Mouse (Mus musculus) E14TG2a.4 (cell line): ENCODE results near the gene Myo7a.

Experiments used
- H3K27me3 ChIP-seq: 2 replicates; pipeline ENCODE4 v1.6.1; 2014; ENCODE audit warnings: low read length, control low read depth; ENCODE audit not compliant: insufficient read depth
- H3K36me3 ChIP-seq: 2 replicates; pipeline ENCODE4 v1.6.1; 2014; ENCODE audit warnings: low read length, control low read depth; ENCODE audit not compliant: insufficient read depth
- H3K4me1 ChIP-seq: replicated peaks from 2 replicates; pipeline ENCODE4 v1.6.1; 2014; ENCODE audit warnings: low read depth, low read length, control low read depth
- H3K4me3 ChIP-seq: replicated peaks from 2 replicates; pipeline ENCODE4 v1.5.1; 2014; ENCODE audit warnings: mild to moderate bottlenecking, low read length
- H3K9me3 ChIP-seq: 2 replicates; pipeline ENCODE4 v1.6.1; 2014; ENCODE audit warnings: low read length, control low read depth
- CTCF ChIP-seq: conservative IDR thresholded peaks from 2 replicates; pipeline ENCODE4 v1.5.1; 2014; ENCODE audit warnings: low read length
- NANOG ChIP-seq: IDR thresholded peaks from 2 replicates; pipeline ENCODE4 v1.6.1; 2014; ENCODE audit warnings: borderline replicate concordance, low read length, mixed read lengths
- POU5F1 ChIP-seq: IDR thresholded peaks from 2 replicates; pipeline ENCODE4 v1.6.1; 2014; ENCODE audit warnings: low read length, borderline replicate concordance

Myo7a gene

GRCm38 (mm10) chr7:98137583-98137982, 18.3 kb upstream of the Myo7a start:
- TF ChIP-seq CTCF (no peak), POU5F1 (no peak), NANOG (no peak)
- H3K27me3 ChIP-seq: no peaks in the 10 kb centered on the region
- no peak overlapping the region for H3K4me3 ChIP-seq
- H3K36me3 ChIP-seq: peaks cover 16% of the 10 kb centered on the region
- peaks cover 15% of the 10 kb centered on the region for H3K4me1 ChIP-seq
- no peaks in the 10 kb centered on the region for H3K9me3 ChIP-seq

GRCm38 (mm10) chr7:98131751-98132150, 12.4 kb upstream of the Myo7a start:
- Histone ChIP-seq H3K4me1 (peaks cover 10% of the 10 kb centered on the region; the same call in 1 of the 2 replicates), H3K4me3 (no peak overlapping the region), H3K9me3 (no peaks in the 10 kb centered on the region), H3K36me3 (peaks cover 61% of the 10 kb centered on the region), H3K27me3 (no peaks in the 10 kb centered on the region)
- TF ChIP-seq CTCF (peak; percentile 42), POU5F1 (no peak)

DNA sequence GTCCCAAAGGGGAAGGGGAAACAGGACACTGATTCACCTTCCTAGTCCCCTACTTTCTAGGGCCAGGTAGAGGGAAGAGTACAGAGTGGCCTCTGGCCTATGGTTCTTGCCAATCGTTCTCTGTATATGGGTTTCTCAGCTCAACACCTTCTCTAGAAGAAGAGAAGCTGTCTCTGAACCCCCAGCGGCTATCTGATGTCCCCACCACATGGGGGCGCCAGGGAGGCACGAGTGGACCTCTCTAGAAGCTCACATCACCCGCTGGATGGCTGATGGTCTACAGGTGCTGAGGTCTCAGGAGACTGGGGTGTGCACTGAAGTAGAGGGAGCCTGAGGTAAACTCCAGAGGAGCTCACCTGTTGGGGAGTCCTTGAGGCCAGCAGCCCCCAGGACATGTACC, 6.1 kb upstream of the Myo7a start:
- Histone ChIP-seq H3K36me3 (peaks cover 77% of the 10 kb centered on the region), H3K4me3 (no peak overlapping the region)

GRCm38 (mm10) chr7:98124701-98125100, 5.4 kb upstream of the Myo7a start:
- TF ChIP-seq POU5F1 (no peak), NANOG (no peak), CTCF (no peak)
- H3K27me3 ChIP-seq: peaks cover 13% of the 10 kb centered on the region; the same call in 1 of the 2 replicates
- no peak overlapping the region for H3K4me3 ChIP-seq
- H3K4me1 ChIP-seq: peaks cover 14% of the 10 kb centered on the region
- peaks cover 70% of the 10 kb centered on the region for H3K36me3 ChIP-seq
- H3K9me3 ChIP-seq: 0 out of 2 replicates have a peak, but pooled peaks cover 3% of the 10 kb centered on the region

More for the DNA sequence above, 6.1 kb upstream of the Myo7a start:
- H3K9me3 ChIP-seq: 0 out of 2 replicates have a peak, but pooled peaks cover 3% of the 10 kb centered on the region
- H3K4me1 ChIP-seq: peaks cover 12% of the 10 kb centered on the region
- TF ChIP-seq CTCF (peak; percentile 64), POU5F1 (no peak)
- H3K27me3 ChIP-seq: peaks cover 11% of the 10 kb centered on the region; the same call in 1 of the 2 replicates

- Histone ChIP-seq H3K27me3 (peaks cover 35% of the 10 kb centered on the region), H3K9me3 (0 out of 2 replicates have a peak, but pooled peaks cover 3% of the 10 kb centered on the region), H3K4me1 (peaks cover 23% of the 10 kb centered on the region), H3K36me3 (peaks cover 40% of the 10 kb centered on the region), H3K4me3 (no peak overlapping the region)
- TF ChIP-seq CTCF (no peak), POU5F1 (no peak), NANOG (no peak)
These were observed 2.3 kb upstream of the Myo7a start for GRCm38 (mm10) chr7:98121673-98122072.

DNA sequence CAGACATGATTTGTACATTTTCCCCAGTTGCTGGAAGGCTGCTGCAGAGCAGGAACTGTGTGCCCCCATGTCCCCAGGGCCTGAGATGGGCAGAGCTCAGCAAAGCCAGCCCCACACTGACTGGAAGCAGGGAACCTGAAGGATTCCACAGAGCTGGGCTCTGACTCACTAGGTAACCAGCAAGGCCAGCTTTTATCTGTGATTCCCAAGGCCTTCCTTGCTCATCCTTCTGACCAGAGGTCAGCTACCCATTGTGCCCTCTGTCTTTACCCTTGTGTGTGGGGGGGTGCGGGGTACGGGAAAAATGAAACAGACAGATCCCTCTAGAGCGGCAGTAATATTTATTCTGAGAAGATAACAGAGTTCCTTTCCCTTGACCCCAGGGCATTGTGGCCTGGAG, 1.9 kb upstream of the Myo7a start:
- H3K4me1 ChIP-seq: peaks cover 22% of the 10 kb centered on the region
- TF ChIP-seq NANOG (no peak), CTCF (no peak), POU5F1 (no peak)
- H3K9me3 ChIP-seq: 0 out of 2 replicates have a peak, but pooled peaks cover 3% of the 10 kb centered on the region
- H3K4me3 ChIP-seq: no peak overlapping the region
- peaks cover 37% of the 10 kb centered on the region for H3K36me3 ChIP-seq
- H3K27me3 ChIP-seq: peaks cover 39% of the 10 kb centered on the region

DNA sequence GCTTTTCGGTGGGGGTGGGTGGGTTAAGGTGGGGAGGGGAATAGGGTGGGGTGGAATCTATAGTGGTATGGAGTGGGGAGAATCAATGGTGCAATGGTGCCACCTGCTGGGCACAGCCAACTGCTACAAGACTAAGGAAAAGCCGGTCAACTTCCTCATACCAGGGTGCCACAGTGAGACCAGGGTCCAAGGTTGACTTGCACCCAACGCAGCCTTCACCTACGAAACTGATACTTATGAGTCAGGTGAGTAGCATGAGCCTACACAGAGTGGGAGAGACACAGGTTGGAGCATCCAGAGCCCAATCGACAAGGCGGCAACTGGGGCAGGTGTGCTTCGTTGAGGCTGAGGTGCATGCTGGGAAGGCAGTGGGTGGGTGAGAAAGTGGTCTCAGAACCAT, 1.0 kb upstream of the Myo7a start:
- H3K4me3 ChIP-seq: no peak overlapping the region; the same call in 1 of the 2 replicates
- peaks cover 15% of the 10 kb centered on the region for H3K4me1 ChIP-seq
- TF ChIP-seq NANOG: no peak
- no peak for TF ChIP-seq POU5F1
- TF ChIP-seq CTCF: peak; percentile 41
- peaks cover 28% of the 10 kb centered on the region for H3K36me3 ChIP-seq
- H3K27me3 ChIP-seq: peaks cover 43% of the 10 kb centered on the region
- 0 out of 2 replicates have a peak, but pooled peaks cover 3% of the 10 kb centered on the region for H3K9me3 ChIP-seq

- Histone ChIP-seq H3K27me3 (peaks cover 47% of the 10 kb centered on the region), H3K4me1 (peaks cover 15% of the 10 kb centered on the region), H3K36me3 (peaks cover 24% of the 10 kb centered on the region), H3K4me3 (no peak overlapping the region), H3K9me3 (0 out of 2 replicates have a peak, but pooled peaks cover 3% of the 10 kb centered on the region)
- TF ChIP-seq CTCF: no peak
- TF ChIP-seq POU5F1: no peak
- no peak for TF ChIP-seq NANOG
These were observed 573 bp upstream of the Myo7a start for GRCm38 (mm10) chr7:98119961-98120232.

- Histone ChIP-seq H3K9me3 (0 out of 2 replicates have a peak, but pooled peaks cover 3% of the 10 kb centered on the region), H3K27me3 (peaks cover 67% of the 10 kb centered on the region), H3K4me3 (no peak overlapping the region), H3K4me1 (peaks cover 15% of the 10 kb centered on the region), H3K36me3 (no peaks in the 10 kb centered on the region)
- TF ChIP-seq NANOG (no peak), CTCF (no peak), POU5F1 (no peak)
These were observed 2.2 kb downstream of the Myo7a start for GRCm38 (mm10) chr7:98117012-98117660.
